Mouse (Mus musculus): ENCODE measurements around the gene Mb. TPM values are rescaled to one million over a fixed set of nuclear protein-coding genes. Genes with fewer than 3 reads are reported as not detected.

The Mb gene
- total RNA-seq (2023) = not detected

GRCm38 (mm10) chr15:77050570-77050969 is at the start of gene Mb:
TSS of gene Mb (minus strand) at chr15:77050670.

GRCm38 (mm10) chr15:77044597-77045320 is 5.7 kb downstream of the Mb start, which contains the start of gene Apol6:
TSS of gene Apol6 (plus strand) at chr15:77044729.

Other genes with a start within 250 kb of the Mb start
- 1 to 10 TPM; 2.0 to 2.8 TPM for gene Zfp251, start 179.2 kb downstream of the Mb start, total RNA-seq (2023)
- 1 to 10 TPM; 3.2 TPM for gene Zfp7, start 171.4 kb downstream of the Mb start, total RNA-seq (2023)
- under 1 TPM in 1 of 2 experiments, not detected in 1; 0.82 TPM for gene Gm49527, start 171.3 kb downstream of the Mb start, total RNA-seq (2023)
- gene Zfp647, start 125.2 kb downstream of the Mb start, total RNA-seq (2023) = under 1 TPM; 0.55 to 1.00 TPM
- 10 to 100 TPM; 14.7 to 18.7 TPM for gene 1110038F14Rik, start 102.2 kb downstream of the Mb start, total RNA-seq (2023)
- not detected for gene Apol6, start 5.9 kb downstream of the Mb start, total RNA-seq (2023)